Mouse (Mus musculus): Measurements from ENCODE around the gene Htra2.
A peak's percentile ranks its signal among the peaks of the same experiment; 100 is the strongest.

The Htra2 gene

DNA sequence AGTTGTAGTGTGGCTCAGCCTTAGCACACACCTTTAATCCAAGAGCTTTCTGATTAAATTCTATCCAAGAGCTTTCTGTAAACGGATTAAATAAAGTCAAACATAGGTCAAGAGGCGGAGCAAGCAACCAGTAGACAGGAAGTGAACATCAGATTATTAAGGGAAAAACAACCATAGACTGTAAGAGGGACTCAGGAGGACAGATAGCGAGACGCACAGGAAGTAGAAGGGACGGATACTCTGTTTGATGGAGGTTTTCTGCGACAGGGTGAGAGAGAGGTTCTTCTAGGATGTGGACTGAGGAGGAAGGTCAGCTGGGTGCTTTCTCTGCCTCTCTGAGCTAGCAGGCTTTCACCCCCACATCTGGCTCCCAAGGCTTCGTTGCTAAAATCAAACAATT is 45.1 kb downstream of the Htra2 start:
- no peak for DNase-seq (ENCODE audit: inconsistent age in 2 of 2, low spot score in 1 of 2)

DNA sequence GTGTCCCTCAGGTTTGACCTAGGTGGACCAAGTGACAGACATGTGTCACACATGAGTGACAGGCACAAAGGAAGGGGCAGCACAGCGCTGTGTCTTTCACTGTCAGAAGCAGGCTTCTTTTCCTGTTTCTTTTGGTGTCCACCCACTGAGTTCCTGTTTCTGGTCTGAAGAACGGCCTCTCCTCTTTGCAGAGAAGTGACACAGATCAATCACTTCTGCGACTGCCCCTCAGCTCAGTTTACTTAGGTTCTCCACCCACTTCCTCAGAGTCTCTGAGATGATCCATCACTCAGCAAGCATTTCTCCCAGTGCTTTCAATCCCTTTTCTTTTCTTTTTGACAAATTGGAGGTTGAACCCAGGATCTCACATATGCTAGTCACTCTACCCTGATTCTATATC is 46.4 kb downstream of the Htra2 start:
- peak in 1 of 2 experiments; percentile 3 for DNase-seq (ENCODE audit: inconsistent age in 2 of 2, low spot score in 1 of 2)

GRCm38 (mm10) chr6:83006114-83006513 is 49.0 kb downstream of the Htra2 start:
- DNase-seq (ENCODE audit: inconsistent age in 2 of 2, low spot score in 1 of 2), result no peak

GRCm38 (mm10) chr6:83005444-83006011 is 49.5 kb downstream of the Htra2 start:
- DNase-seq (ENCODE audit: inconsistent age in 2 of 2, low spot score in 1 of 2), result no peak

DNA sequence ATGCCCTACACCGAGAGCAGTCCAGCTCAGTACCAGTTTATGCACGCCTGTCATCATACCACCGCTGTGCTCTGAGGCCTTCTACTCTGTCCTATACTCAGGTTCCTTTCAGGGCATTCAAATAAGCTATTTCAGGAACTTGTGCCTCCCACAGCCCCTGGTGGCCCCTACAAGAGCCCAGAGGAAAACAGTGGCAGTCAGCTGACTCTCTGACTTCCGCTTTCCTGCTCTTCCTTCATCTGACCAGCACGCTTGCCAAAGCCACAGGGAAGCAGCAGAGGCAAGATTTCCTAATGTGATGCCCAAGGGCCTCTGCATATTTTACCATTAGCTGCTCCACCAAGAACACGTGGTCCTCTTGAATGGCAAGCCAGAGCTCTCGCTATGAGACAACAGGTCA is 50.2 kb downstream of the Htra2 start:
- peak; percentile 33 to 53 for DNase-seq (ENCODE audit: inconsistent age in 2 of 2, low spot score in 1 of 2)

GRCm38 (mm10) chr6:83004309-83004708 is 50.8 kb downstream of the Htra2 start:
- DNase-seq (ENCODE audit: inconsistent age in 2 of 2, low spot score in 1 of 2), result no peak

DNA sequence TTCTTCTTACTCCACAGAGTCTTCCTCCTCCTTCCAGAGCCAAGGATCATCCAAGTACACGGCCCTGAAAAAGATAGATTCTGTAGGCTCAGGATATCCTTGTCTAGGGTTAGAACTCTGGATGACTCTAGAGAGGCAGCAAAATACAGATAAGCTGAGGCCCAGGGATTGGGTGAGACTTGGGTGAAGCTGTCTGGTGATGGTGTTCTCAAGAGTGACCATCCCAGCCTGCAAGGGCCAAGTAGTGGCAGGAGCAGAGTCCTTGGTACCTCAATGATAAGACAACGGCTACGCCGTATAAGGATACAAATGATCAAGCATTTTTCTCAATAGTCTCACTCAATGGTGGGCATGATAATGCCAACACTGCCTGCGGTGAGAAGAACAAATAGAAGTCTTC is 51.2 kb downstream of the Htra2 start:
- no peak for DNase-seq (ENCODE audit: inconsistent age in 2 of 2, low spot score in 1 of 2)

- no peak for DNase-seq (ENCODE audit: inconsistent age in 2 of 2, low spot score in 1 of 2)
These were observed 52.0 kb downstream of the Htra2 start for GRCm38 (mm10) chr6:83003082-83003481.

All from adrenal gland, adult (tissue).